13 mouse cellular contexts compared by ENCODE assay signal in genomic region chr14:118050990-118051389, GRCm38 (mm10). TPM values are rescaled to one million over a fixed set of nuclear protein-coding genes. Genes with fewer than 3 reads are reported as not detected.
DNase-seq lines count a peak whose midpoint lies in the region; ATAC-seq and TF ChIP-seq lines count a peak whose summit lies in the region.
"Had no signal": no experiment of that assay in that cellular context is flagged by ENCODE, and none has a peak within 500 bp of the region (broad histone marks: within the 10 kb centered on the region; RNA-seq: fewer than 3 reads in every experiment).

No protein-coding gene starts in this region.

- peak overlapping the region; percentile 78 for H3K27ac ChIP-seq in forebrain, embryonic 10.5 days
- H3K27ac ChIP-seq in forebrain, embryonic 16.5 days (ENCODE audit: low read length), result no peak overlapping the region
- H3K27ac ChIP-seq in intestine, postnatal 0 days (ENCODE audit: low read depth, low read length), result peak overlapping the region; percentile 78; the same call in 1 of the 2 replicates
- H3K27ac ChIP-seq: neural tube, embryonic 13.5 days had no signal

- TF ChIP-seq CTCF in intestine, postnatal 0 days (IDR thresholded peaks at IDR 0.05; ENCODE audit: low read depth), result no peak

- H3K4me2 ChIP-seq in forebrain, embryonic 16.5 days (ENCODE audit: low read length), result no peak overlapping the region
- peak overlapping the region; percentile 45 for H3K4me2 ChIP-seq in intestine, postnatal 0 days (replicated peaks; ENCODE audit: low read depth)

- 94% methylated on average over 12 of the region's 12 CpGs for WGBS in forebrain, embryonic 10.5 days
- 65% methylated on average over 12 of the region's 12 CpGs for WGBS in forebrain, embryonic 16.5 days
- WGBS in intestine, postnatal 0 days, result 42% methylated on average over 12 of the region's 12 CpGs

- no peak for ATAC-seq in forebrain, embryonic 16.5 days
- ATAC-seq in intestine, postnatal 0 days, result peak; percentile 79
- ATAC-seq in frontal cortex, adult (ENCODE audit: low TSS enrichment), result no peak
- ATAC-seq: inflammation-experienced regulatory T-cells, adult 6 months had no signal

- H3K27me3 ChIP-seq in forebrain, embryonic 10.5 days (ENCODE audit: poor library complexity, severe bottlenecking), result peaks cover 91% of the 10 kb centered on the region
- H3K27me3 ChIP-seq in forebrain, embryonic 16.5 days (replicated peaks; ENCODE audit: control insufficient read depth, insufficient read depth, low read length), result no peaks in the 10 kb centered on the region
- H3K27me3 ChIP-seq in intestine, postnatal 0 days (replicated peaks; ENCODE audit: control insufficient read depth, insufficient read depth, low read length), result no peaks in the 10 kb centered on the region

- no peak overlapping the region for H3K9ac ChIP-seq in forebrain, embryonic 16.5 days (replicated peaks; ENCODE audit: low read depth, low read length)
- H3K9ac ChIP-seq in intestine, postnatal 0 days (ENCODE audit: low read depth, low read length), result no peak overlapping the region
- H3K9ac ChIP-seq: neural tube, embryonic 13.5 days had no signal

- no peaks in the 10 kb centered on the region for H3K36me3 ChIP-seq in forebrain, embryonic 10.5 days (replicated peaks)
- H3K36me3 ChIP-seq in forebrain, embryonic 16.5 days (ENCODE audit: control insufficient read depth, insufficient read depth), result no peaks in the 10 kb centered on the region
- no peaks in the 10 kb centered on the region for H3K36me3 ChIP-seq in intestine, postnatal 0 days (ENCODE audit: control insufficient read depth, insufficient read depth)
- H3K36me3 ChIP-seq: neural tube, embryonic 13.5 days had no signal

- H3K9me3 ChIP-seq in forebrain, embryonic 10.5 days, result no peaks in the 10 kb centered on the region
- H3K9me3 ChIP-seq in forebrain, embryonic 16.5 days (ENCODE audit: control insufficient read depth, low read length), result no peaks in the 10 kb centered on the region
- no peaks in the 10 kb centered on the region for H3K9me3 ChIP-seq in intestine, postnatal 0 days (ENCODE audit: control insufficient read depth)
- H3K9me3 ChIP-seq: neural tube, embryonic 13.5 days had no signal

- H3K4me1 ChIP-seq in forebrain, embryonic 10.5 days, result peaks cover 50% of the 10 kb centered on the region
- peaks cover 14% of the 10 kb centered on the region for H3K4me1 ChIP-seq in forebrain, embryonic 16.5 days (replicated peaks; ENCODE audit: control insufficient read depth, insufficient read depth, low read length)
- H3K4me1 ChIP-seq in intestine, postnatal 0 days (replicated peaks; ENCODE audit: control insufficient read depth, insufficient read depth, low read length), result peaks cover 3% of the 10 kb centered on the region
- H3K4me1 ChIP-seq: megakaryocyte, embryonic 14.5 days had no signal

- DNase-seq in forebrain, embryonic 10.5 days (ENCODE audit: extremely low spot score, low spot score), result no peak
- peak; percentile 9 for DNase-seq in ES-CJ7 (ENCODE audit: low read depth, low spot score)
- peak; percentile 56 for DNase-seq in lung, postnatal 14 days
- DNase-seq in right cerebral cortex, postnatal 25 days, result no peak
- no peak for DNase-seq in thymus, postnatal 4 days
- DNase-seq: heart, adult 18-20 months; thymus, postnatal 25 days had no signal

- peak overlapping the region; percentile 18; the same call in 1 of the 2 replicates for H3K4me3 ChIP-seq in forebrain, embryonic 10.5 days
- H3K4me3 ChIP-seq in forebrain, embryonic 16.5 days (replicated peaks; ENCODE audit: low read length), result no peak overlapping the region
- no peak overlapping the region; the same call in 1 of the 2 replicates for H3K4me3 ChIP-seq in intestine, postnatal 0 days (ENCODE audit: low read depth, low read length)
- H3K4me3 ChIP-seq: megakaryocyte, embryonic 14.5 days; neural tube, embryonic 13.5 days had no signal

RNA-seq across cellular contexts. Expression of gene Dct, which starts 1.1 kb away (rescaled TPM):
- polyA plus RNA-seq in forebrain, embryonic 10.5 days (2016; fragmentation: Nextera tagmentation; extraction: Ambion mirVana), result 7.4 and 10.6 TPM in 2 replicates
- polyA plus RNA-seq in forebrain, embryonic 16.5 days (2015; fragmentation: Nextera tagmentation; extraction: Ambion mirVana), result 6.3 and 6.4 TPM in 2 replicates
- polyA plus RNA-seq in intestine, postnatal 0 days (2015; fragmentation: Nextera tagmentation; extraction: Ambion mirVana), result 6.1 and 6.7 TPM in 2 replicates

Comparison
In these comparisons a context has a peak if more than half of its experiments do, and no peak if none do; other contexts are left out.
1. DNase-seq: peak in ES-CJ7 (single experiment) and lung, postnatal 14 days (single experiment); none in forebrain, embryonic 10.5 days (single experiment), right cerebral cortex, postnatal 25 days (single experiment) and thymus, postnatal 4 days (single experiment).